Mouse (Mus musculus): ENCODE data around the gene Exoc4.

DNA sequence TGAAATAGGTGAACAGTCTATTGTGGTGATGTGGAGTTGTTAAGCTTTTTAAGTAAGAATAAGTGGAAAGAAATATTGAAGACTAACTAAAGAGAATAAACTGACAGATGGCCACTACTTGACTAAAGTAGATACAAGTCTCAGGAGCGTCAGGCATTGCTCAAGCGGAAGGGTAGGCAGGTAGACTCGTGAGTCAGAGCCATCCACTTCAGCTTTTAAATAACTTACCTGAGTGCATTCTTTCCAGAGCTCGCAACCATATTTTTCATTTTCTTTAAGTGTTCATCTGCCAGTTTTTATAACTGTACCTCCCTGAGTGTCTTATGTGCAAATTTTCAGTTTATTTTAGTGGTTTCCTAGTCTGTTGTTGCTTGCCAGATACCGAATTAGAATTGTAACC is 219.6 kb downstream of the Exoc4 start:
- 0 out of 2 replicates have a peak, but pooled peaks have one; percentile 13 for TF ChIP-seq EP300 (IDR thresholded peaks at IDR 0.05)
- TF ChIP-seq CTCF (IDR thresholded peaks at IDR 0.05): no peak

Measured in lung, postnatal 0 days (tissue).